Mouse (Mus musculus) forebrain, embryonic 13.5 days (tissue): Measurements from ENCODE around the gene Calcoco1. TPM values are rescaled to one million over a fixed set of nuclear protein-coding genes. Genes with fewer than 3 reads are reported as not detected.
A peak's percentile ranks its signal among the peaks of the same experiment; 100 is the strongest.

Source experiments
- microRNA counts: library from miRNA; unstranded; fragments of <30 nt; microRNA quantifications from one replicate; lab custom pipeline; 2016
- microRNA-seq: library from miRNA; unstranded; fragments of <30 nt; microRNA quantifications from one replicate; pipeline ENCODE4, GENCODE M21; 2016
- polyA plus RNA-seq: library from polyadenylated mRNA; unstranded; fragments of >200 nt; fragmentation: Nextera tagmentation; extraction: Ambion mirVana; gene quantifications from 2 replicates; pipeline ENCODE4 v1.2.1, GENCODE M21; 2015

Calcoco1 gene
- polyA plus RNA-seq, 1 experiment from 2014 or later, result 48.7 TPM

MicroRNA genes within 50 kb of the gene (microRNA counts, 519-probe panel; counts per million panel counts)
- microRNA mmu-miR-688 (lab: Ali Mortazavi, UCI), result 177 counts per million, percentile 53 among the panel's probes with 10 or more counts

Small RNA genes lying within 50 kb of the gene (microRNA-seq; reads per million reads assigned to microRNA genes)
- gene Mir688, result not detected

Other genes with a start within 250 kb of the Calcoco1 start
- 6.6 and 13.4 TPM in 2 replicates for gene Gm10337, start 218.5 kb downstream of the Calcoco1 start, polyA plus RNA-seq
- gene Map3k12, start 205.1 kb downstream of the Calcoco1 start, polyA plus RNA-seq, result 37.6 and 40.4 TPM in 2 replicates
- gene Tarbp2, start 204.0 kb downstream of the Calcoco1 start, polyA plus RNA-seq, result 87.7 and 103 TPM in 2 replicates
- 1.6 and 3.9 TPM in 2 replicates for gene Npff, start 197.2 kb downstream of the Calcoco1 start, polyA plus RNA-seq
- gene Gm28047, start 97.1 kb downstream of the Calcoco1 start, polyA plus RNA-seq, result not detected in 2 replicates
- 19.8 and 22.1 TPM in 2 replicates for gene Atf7, start 96.7 kb downstream of the Calcoco1 start, polyA plus RNA-seq
- gene Atp5g2, start 49.8 kb downstream of the Calcoco1 start, polyA plus RNA-seq, result 52.3 and 79.6 TPM in 2 replicates
- gene Hoxc13, start 198.9 kb upstream of the Calcoco1 start, polyA plus RNA-seq, result not detected in 2 replicates
- not detected in 2 replicates for gene Hoxc12, start 214.6 kb upstream of the Calcoco1 start, polyA plus RNA-seq
- gene Hoxc11, start 232.2 kb upstream of the Calcoco1 start, polyA plus RNA-seq, result not detected in 2 replicates
- gene Hoxc10, start 244.6 kb upstream of the Calcoco1 start, polyA plus RNA-seq, result not detected in 2 replicates
- not detected in 2 replicates for gene Hoxc5, start 245.3 kb upstream of the Calcoco1 start, polyA plus RNA-seq